Mouse (Mus musculus) left cerebral cortex, postnatal 25 days (tissue): ENCODE data around the gene Serpina3b. TPM values are rescaled to one million over a fixed set of nuclear protein-coding genes. Genes with fewer than 3 reads are reported as not detected.
"Not testable (repeated sequence)": the region's sequence is repeated elsewhere in the genome, so short reads cannot be mapped to it uniquely, and the experiment has no call there.

Experiments
- DNase-seq, 2 experiments: peaks; one replicate each; pipeline ENCODE4 v3.0.0; 2022; ENCODE audit warnings: low spot score in 2 of 2, mixed read lengths in 1 of 2
- intact Hi-C: fragments of 180-260 bp; cut with DNase I; formaldehyde crosslinking; loops from one replicate; pipeline ENCODE4 v1.15.1; 2025
- total RNA-seq, 2 experiments: library from RNA; stranded (reverse); gene quantifications; 2 replicates each; pipeline ENCODE4 v1.2.3; 2021

Serpina3b gene
- not detected for total RNA-seq

DNA sequence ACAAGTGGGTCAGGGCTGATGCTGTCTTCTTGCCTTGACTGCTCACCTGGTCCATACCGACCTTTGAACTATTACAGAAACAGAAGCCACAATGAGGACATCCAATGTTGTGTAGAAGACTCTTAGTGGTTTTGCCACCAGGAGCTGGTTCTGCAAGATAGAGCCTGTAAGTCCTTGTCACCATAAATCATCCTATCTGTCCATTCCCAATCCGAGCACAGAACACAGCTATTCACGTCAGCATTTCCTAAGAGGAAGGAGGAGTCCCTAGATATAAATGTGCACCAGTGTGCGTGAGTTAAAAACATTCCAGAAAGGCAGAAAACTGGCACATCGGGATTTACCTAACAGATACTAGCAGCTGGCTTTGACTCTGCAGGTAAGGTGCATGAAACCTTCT lies at the start of gene Serpina3b:
Gene Serpina3b (plus strand): TSS at position 301 of the 400 bp plus-strand sequence.
- DNase-seq, result no peak
- intact Hi-C loops, result no loop called here

DNA sequence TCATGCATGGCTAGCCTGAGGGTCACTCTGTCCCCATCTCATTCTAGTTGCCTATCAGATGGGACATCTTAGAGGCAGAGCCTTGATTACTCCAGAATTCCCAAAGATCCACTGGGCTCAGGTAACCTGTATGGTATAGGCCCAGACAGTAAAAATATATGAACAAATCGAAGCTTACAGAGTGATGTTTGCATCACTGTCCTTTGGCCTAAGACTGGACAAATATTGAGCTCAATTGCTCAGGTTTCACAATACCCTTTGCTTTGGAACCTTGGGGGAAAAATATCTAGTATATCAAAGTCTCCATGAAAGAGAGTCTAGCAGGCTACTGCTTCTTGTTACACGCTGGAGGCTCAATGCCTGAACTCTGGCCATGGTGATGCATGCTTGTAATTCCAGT lies 37.7 kb upstream of the Serpina3b start:
- no peak for DNase-seq

DNA sequence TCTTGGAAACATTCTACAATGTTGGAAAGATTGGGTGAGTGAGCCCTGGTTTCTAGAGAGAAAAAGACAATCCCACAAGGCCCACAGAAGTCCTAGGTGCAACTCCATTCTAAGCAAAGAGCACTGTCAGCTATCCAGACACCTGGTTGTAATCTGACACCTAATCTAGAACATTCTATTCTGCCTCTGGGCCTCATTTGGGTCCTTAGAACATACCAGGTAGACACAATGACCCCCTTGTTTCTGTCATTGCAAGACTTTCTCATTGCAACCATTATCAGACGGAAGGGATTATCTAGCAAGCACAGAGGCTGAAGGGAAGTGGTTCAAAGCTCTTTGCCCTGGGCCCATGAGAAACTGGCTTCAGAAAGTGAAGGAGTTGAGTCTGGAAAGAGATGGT lies 36.5 kb upstream of the Serpina3b start:
- no peak for DNase-seq
- intact Hi-C loops, result no loop called here

More for the DNA sequence above, 37.7 kb upstream of the Serpina3b start:
- intact Hi-C loops, result no loop called here

DNA sequence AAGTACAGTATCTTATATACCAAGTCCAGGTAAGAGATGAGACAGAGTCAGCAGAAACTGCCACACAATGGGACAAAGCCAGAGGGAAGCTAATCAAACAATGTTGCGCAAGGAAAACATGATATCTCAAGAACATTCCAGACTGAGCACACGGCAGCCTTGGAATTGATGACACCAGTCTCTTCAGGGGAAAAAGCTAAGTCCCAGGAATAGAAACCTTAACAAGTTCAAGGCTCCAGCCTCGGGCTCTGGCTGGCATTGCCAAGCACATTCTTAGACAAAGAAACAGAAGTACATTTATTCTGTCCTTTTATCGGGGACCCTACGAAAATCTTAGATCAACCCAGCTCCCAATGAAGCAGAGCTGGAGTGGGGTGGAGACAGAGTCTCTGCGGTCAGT lies 27.0 kb upstream of the Serpina3b start, which contains the start of gene Serpina5:
Gene Serpina5 (plus strand): TSS at position 346 of the 400 bp plus-strand sequence.
- intact Hi-C loops, result no loop called here
- DNase-seq, result no peak

DNA sequence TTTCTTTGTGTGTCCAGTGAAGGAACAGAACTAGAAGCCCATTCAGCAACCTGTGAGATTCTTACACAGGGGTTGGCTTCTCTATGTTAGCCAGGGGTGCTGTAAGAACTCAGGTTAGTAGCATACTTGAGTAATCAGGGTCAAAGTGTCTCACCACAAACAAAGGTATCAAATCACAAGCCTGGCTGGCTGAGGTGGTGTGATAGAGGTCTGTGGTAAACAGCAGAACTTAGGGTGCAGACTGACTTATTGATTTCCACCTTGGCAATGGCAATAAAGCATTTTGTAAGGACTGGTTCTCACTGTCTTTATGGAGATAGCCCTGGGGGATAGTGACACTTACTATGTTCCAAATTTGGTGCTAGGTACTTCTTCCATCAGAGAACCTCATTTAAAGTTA lies 21.9 kb upstream of the Serpina3b start:
- intact Hi-C loops, result no loop called here
- no peak for DNase-seq

DNA sequence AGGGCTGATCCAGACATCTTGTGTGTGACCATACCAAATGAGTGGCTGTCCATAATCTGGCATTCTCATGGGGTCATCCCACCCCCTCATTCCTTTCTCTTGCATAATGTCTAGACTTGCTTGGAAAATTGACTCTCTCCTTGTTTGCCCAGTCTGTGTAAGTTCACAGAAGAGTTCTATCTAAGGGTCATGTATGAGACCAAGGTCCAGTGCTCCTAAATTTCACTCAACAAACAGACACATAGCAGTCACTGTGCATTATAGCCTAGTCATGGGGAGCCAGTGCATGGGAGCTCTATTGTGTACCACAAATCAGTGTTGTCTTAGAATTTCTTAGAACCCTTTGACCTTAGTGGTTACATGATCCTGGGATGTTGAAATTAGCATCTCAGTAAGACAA lies 20.9 kb upstream of the Serpina3b start:
- intact Hi-C loops, result no loop called here
- DNase-seq, result no peak

DNA sequence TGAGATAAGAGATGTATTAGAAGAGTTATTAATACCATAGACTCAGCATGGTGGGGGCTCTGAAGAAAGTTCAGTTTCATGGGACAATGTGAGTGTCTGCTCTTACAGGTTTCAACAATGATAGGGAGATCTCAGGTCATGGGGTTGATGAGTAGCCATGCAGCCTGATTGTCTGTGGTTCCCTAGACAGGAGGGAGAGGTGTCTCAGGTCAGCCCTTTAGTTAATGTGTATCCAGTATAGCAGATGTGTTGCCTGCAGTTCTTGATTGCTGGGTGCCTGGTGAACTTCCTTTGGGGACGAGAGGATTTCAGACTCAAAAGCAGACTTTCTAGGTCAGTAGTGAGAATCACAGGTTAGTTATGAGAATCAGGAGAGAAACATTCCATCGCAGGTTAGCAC lies 19.3 kb upstream of the Serpina3b start:
- intact Hi-C loops, result no loop called here
- DNase-seq, result no peak

DNA sequence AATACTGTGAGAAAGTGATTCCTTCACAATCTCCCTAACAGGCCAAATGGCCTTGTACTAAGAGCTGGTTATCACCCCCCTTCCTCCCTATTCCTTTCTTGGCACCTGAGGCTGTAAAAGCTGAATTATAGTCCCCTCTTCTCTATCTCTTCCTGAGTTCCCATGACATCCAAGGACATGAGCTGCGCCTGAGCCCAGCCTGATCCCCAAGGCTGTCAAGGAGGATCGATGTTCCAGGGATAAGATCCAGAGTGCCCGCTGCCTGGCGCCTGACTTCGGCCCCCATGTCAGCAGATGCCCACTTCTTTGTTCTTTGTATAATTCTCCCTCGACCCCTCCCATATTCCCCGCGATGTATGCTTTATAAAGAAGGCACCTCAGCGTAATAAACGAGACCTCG lies 15.5 kb upstream of the Serpina3b start, which contains the start of gene Serpina3a:
Gene Serpina3a (plus strand): TSS at position 392 of the 400 bp plus-strand sequence.
- intact Hi-C loops, DNase-seq: not testable (repeated sequence)

DNA sequence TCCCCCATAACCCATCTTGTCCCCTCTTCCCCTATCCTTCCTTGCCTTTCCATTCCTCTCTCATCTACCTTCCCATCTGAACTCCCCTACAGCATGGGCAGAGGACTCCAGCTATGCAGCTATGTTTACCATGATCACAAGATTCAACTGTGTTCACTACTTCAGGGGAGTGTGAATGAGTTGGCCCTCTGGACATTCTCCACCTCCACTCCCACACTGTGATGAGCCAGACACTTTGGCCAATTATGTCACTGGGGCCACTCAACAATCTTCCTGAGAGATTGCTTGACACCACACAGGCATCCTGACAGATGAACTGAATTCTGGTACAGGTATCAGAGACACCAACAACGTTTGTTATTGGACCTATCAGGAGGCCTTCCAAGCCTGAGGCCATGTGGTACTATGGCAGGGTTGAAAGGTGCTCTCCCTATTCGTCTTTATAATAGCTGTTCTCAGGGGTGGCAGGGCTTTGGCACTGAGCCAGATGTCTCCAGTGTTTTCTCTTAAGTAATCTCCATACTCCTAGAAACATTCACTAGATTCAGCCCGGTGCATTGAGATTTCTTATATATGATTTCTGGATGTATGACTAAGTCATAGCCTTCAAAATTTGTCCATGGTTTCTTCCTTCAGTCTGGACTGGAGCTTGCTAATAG lies 12.7 kb upstream of the Serpina3b start:
- DNase-seq, result no peak
- intact Hi-C loops, result no loop called here

DNA sequence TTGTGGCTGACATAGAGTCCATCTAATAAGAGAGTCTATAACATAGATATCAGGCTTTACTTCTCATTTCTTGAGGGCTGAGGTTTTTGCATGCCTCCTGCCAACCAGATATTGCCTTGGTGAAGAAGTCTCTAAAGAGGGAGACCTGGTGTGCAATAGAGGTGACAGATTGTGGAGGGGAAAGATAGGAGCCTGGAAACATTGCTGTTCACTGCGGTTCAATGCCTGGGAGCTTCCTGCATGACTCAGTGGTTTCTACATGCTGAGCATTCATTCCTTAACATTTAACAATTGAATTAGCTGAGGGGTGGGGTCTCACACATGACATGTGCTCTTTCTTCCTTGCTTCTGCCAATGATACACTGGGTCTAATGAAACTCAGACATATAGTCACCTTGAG lies 4.7 kb upstream of the Serpina3b start:
- intact Hi-C loops, result no loop called here
- DNase-seq, result no peak

DNA sequence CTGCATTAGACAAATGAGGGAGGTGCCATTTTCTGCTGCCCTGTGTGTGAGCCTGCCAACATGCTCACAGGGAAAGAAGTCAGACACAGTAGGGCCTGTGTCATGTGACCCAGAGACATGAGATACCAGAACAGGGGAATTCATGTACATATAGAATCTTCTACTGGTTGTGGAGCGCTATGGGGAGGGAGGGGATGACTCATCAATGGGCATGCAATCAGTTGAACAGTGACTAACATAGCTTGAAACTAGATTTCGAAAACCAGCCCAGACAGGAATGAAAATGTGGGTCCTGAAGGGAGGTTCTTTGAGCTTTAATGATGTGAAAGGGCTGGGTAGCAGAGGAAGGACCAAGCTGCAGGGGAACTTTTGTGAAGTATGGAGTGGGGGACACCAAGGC lies 3.8 kb upstream of the Serpina3b start:
- intact Hi-C loops, result no loop called here
- peak in 1 of 2 experiments; percentile 12 for DNase-seq

DNA sequence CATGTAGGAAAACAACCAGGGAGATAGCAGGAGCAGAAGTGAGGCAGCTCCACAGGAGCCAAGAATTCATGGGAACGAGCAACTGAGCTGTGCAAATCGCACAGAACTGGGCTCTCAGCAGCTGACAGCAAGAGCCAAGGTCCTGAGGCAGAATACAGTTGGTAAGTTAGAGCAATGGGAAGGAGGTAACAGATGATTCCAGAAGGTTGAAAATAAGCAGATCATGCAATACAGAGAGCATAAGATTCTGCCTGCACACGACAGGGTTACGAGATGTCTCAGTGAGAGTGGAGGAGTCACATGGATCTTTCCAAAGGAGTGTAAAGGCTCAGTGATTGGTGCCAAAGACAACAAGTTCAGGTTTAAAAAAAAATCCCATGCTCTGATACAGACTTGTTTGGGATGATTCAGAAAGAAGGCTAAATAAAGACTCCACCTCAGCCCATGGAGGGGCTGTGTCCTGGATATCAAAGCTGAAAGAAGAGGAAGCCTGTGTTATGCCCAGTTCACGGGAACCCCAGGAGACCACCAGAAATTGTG lies 2.7 kb upstream of the Serpina3b start:
- intact Hi-C loops, result no loop called here

DNA sequence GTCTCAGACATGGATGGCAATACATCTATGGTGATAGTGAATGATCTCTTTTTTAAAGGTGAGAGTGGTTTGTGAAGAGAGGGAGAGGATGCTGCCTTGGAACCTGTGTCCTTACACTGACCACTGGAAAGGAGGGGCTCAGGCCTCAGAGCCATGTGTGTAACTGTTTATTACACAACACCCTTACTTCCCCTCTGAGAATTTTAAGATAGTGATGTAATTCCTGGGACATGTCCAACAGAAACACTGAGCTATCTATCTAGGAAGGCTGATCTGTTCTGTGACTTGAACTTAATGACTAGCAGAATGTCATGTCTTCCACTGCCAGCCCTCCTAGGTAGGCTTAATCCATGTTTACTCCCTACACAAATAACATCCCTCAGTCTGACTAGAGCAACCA lies 3.2 kb downstream of the Serpina3b start:
- intact Hi-C loops, result no loop called here
- no peak for DNase-seq

More for the DNA sequence above, 2.7 kb upstream of the Serpina3b start:
- no peak for DNase-seq

DNA sequence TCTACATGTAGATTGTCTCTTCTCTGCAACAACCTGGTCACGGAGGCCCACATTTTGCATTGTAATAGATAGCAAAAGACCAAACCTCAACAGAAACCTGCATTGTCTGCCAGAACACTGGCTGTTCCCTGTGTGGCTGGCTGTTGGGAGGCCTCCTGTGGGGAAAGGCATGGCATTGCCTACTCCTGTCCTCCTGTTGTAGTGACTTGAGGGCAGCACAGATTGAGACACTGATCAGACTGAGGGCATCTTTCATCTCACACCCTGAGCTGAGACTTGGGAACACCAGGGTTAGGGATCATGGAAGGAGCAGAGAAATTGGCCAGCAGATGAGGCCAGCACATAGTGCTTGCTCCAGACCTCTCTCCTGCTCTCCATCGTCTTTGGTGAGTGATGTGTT lies 10.4 kb downstream of the Serpina3b start:
- no peak for DNase-seq
- intact Hi-C loops, result no loop called here

DNA sequence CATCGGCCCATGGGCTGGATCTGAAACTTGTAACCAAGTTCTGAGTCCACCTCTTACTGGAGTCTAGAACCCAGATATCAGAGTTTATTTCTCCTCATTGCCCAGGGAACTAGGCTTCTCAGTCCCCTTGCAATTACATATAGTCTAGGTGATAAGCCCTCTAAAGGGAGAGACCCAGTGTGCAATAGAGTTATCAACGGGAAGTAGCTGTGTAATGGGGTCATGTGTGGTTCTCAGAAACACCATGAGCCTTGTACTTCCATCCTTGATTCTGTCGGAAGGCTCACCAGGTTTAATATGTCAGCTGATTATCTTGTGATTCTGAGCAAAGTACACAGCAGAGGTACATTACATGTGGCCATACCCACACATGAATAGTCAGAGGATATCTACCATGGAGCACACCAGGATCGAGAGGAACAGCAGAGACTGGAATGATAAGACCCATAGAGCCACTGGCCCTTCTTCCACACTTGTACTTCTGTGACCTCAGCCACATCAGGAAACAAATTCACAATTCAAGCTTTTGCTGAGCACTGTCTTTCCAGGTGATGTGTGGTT lies 12.8 kb downstream of the Serpina3b start:
- DNase-seq, result no peak
- intact Hi-C loops, result no loop called here

DNA sequence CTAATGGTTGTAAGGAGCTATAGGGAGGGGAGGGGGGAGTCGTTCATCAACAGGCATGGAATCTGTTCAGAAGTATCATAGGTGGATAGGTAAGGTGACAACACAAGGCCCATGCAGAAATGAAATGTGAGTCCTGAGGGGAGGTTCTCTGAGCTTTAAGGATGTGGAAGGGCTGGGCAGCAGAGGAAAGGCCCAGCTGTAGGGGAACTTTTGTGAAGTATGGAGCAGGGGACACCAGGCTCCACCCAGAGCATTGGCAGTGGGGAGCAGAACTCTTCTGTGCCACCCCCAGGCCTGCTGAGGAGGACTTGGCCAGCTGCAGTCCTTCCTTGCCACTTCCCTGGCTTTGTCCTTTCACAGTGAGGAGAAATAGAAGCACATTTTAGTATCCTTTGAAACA lies 13.7 kb downstream of the Serpina3b start:
- intact Hi-C loops, result no loop called here
- no peak for DNase-seq

DNA sequence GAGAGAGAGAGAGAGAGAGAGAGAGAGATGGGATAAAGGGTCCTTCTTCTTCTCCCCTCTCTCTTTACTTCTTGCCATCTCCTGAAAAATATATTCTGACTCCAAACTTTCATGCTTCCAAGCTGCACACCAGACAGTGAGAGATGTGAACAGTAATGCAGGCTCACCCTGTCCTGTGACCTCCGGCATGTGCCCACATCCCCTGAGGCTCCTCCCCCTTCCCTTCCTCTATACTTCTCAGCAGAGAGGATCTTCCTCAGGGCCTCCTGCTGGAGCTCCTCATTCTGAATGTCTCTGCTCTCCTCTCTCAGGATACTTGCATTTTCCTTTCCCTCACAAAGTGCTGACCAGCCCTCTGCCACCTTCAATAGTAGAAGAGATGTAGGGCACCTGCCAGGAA lies 14.6 kb downstream of the Serpina3b start:
- intact Hi-C loops, result no loop called here
- no peak for DNase-seq

DNA sequence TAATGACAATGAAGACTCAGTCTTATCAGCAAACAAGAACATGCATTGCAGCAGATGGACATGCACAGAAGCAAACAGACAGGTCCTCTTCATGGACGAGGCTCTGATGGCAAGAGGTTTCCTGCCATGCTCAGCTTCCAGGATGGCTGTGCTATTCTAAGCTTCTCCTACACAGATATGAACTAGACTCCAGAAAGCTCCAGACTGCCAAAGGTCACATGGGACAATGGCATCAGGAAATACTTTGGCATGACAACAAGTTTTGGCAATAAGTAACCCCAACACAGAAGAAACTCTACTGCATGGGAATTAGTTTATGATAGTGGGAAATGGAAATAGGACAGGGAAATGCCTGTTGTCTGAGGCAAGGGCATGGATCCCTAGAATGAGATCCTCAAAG lies 15.5 kb downstream of the Serpina3b start:
- intact Hi-C loops, result no loop called here
- DNase-seq, result no peak

DNA sequence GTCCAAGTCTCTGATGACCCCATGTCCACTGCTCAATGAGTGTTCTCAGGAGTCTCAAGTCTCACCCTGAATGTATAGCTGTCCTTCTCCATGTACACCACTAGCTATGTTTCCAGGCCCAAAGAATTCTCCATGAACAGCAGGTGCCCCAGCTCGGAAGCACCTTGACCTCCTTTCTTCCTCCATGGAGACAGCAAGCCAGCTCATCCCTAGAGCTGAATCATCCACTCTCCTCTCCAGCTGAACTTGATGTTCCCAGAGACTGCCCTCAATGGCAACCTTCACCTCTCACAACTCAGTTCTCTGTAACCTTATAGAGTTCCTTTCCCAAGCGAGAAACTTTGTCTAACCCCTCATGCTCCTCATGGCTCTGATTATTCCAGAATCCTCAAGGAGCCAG lies 17.8 kb downstream of the Serpina3b start:
- DNase-seq, result no peak
- intact Hi-C loops, result no loop called here

DNA sequence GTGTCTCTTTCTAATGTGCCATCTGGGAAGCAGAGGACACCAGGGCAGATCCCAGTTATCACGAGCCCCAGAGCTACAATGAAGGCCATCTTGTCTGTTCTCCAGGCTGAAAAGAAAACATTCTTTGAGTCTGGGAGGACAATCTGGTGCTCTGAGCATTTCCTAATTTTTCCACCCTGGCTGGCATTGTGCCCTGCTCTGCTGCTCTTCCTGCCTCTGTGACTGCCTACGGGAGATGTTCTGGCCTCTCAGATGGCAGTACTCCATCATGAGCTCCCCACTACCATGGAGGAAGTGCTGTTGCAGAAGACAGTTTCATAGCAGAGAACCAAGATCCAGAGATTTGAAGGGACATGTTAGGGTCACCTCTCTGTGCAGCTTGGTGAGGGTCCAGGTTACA lies 24.2 kb downstream of the Serpina3b start:
- DNase-seq, result no peak
- intact Hi-C loops, result no loop called here

DNA sequence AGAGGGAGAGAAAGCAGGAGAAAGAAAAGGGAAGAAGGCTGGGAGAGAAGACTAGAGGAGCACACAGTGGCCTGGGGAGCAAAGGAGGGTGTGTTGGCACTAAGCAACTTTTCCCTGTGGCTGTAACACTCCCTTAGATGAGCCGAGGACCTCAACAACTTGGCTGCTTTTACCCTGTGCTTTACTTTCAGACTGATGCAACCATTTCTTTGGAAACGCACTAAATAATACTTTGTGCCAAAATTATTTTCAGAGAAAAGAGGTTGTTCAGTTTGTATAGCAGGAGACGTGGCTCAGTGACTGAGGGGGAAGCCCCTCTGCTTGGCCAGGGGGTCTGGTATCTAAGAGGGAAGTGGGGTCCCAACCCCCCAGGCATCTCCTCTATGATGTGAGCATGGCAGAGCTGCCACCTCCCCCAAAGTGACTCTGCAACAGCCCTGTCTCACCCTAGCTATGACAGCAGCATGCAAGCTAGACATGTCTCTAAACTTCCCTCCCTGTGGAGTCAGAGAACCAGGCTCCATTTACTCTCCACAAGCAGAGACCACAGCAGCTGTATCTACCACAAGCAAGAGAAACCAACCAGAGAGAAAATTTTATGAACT lies 25.3 kb downstream of the Serpina3b start:
- no peak for DNase-seq
- intact Hi-C loops, result no loop called here
